Mouse (Mus musculus) heart, embryonic 10.5 days (tissue): ENCODE data around the gene Cox7b. TPM values are rescaled to one million over a fixed set of nuclear protein-coding genes. Genes with fewer than 3 reads are reported as not detected.
"Not testable (repeated sequence)": the region's sequence is repeated elsewhere in the genome, so short reads cannot be mapped to it uniquely, and the experiment has no call there.

ENCODE experiments used
- DNase-seq: peaks from one replicate; pipeline ENCODE4 v3.0.0-alpha.2; 2017; ENCODE audit warnings: low spot score
- H3K27ac ChIP-seq: fragments of 300-500 bp; sonication (generic); 2 replicates; pipeline ENCODE4 v1.5.1; 2016; ENCODE audit warnings: mild to moderate bottlenecking
- H3K27me3 ChIP-seq: fragments of 300-500 bp; sonication (generic); 2 replicates; pipeline ENCODE4 v1.6.1; 2016; ENCODE audit warnings: mild to moderate bottlenecking; ENCODE audit not compliant: poor library complexity, insufficient read depth, severe bottlenecking
- H3K36me3 ChIP-seq: fragments of 300-500 bp; sonication (generic); 2 replicates; pipeline ENCODE4 v1.6.1; 2016; ENCODE audit warnings: mild to moderate bottlenecking, moderate library complexity
- H3K4me1 ChIP-seq: fragments of 300-500 bp; sonication (generic); 2 replicates; pipeline ENCODE4 v1.6.1; 2016; ENCODE audit warnings: mild to moderate bottlenecking
- H3K4me3 ChIP-seq: fragments of 300-500 bp; sonication (generic); 2 replicates; pipeline ENCODE4 v1.5.1; 2016; ENCODE audit warnings: mild to moderate bottlenecking, moderate library complexity
- H3K9me3 ChIP-seq: fragments of 300-500 bp; sonication (generic); 2 replicates; pipeline ENCODE4 v1.6.1; 2016; ENCODE audit warnings: mild to moderate bottlenecking, moderate library complexity
- WGBS: fragments of 180-500 bp; shearing (Covaris S2); methylation state at CpG from one replicate; pipeline ENCODE4 v1.1.7; 2016; 5-methylcytosine and 5-hydroxymethylcytosine counted together
- polyA plus RNA-seq: library from polyadenylated mRNA; unstranded; fragments of >200 nt; fragmentation: Nextera tagmentation; extraction: Ambion mirVana; gene quantifications from 2 replicates; pipeline ENCODE4 v1.2.1, GENCODE M21; 2016

The Cox7b gene
- 583 and 682 TPM in 2 replicates for polyA plus RNA-seq

DNA sequence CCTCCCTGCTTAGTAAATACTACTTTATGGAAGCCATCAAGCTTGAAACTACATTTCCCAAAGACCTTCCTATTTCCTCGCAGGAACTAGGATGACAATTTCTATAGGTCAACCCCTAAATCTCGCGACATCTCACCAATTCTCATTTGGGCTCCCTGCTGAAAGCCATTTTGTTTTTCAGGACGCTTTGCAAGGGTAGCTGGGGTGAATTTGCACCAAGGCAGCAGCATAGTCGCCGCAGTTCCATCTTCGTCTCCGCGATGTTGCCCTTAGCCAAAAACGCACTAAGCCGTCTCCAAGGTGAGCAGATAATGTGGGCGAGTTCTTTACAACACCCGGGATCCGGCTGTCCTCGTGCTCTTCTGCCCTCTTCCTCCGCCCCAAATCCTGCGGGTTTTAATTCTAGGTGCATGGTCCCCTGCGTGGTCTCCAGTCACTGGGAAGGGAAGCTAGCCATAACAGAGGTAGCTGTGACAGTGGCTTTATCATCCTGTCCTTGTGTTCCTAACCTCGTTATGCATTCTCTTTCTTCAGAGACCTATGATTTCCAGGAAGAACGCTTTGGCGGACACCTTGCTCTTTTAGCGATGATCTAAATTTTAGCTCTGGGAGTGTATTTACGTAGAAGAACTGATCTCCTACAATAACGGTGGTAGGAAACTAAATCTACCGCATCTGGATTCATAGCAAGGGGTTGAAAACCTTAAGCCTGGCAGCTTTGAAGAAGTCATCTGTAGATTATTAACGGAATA lies at the start of gene Cox7b:
Cox7b (plus strand) TSS at position 130 of the 752 bp plus-strand sequence.
- 14% methylated on average over 26 of the region's 26 CpGs for WGBS
- Histone ChIP-seq H3K9me3 (no peaks in the 10 kb centered on the region), H3K4me3 (peak within 1 kb of the TSS; percentile 67), H3K4me1 (no peaks in the 10 kb centered on the region), H3K36me3 (peaks cover 19% of the 10 kb centered on the region; the same call in 1 of the 2 replicates), H3K27ac (peak within 1 kb of the TSS; percentile 85), H3K27me3 (no peaks in the 10 kb centered on the region; the same call in 1 of the 2 replicates)
- peak; percentile 87 for DNase-seq

DNA sequence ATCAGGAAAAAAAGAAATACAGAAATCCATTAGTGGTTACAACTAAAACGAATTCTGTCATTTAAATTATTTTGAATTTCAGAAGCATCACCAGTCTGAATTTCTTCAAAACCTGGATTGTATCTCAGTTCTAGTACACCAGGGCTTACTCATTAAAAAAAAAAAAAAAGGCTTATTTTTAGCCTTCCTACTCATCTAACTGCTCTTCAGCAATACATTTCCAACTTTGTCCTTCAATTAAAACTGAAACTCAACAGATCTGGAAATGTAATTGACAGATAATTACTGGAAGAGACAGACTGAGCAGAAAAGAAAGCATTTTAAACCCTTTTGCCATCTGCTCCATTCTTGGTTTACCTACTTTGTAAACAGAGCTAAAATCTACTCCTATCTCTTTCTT lies 13.9 kb upstream of the Cox7b start:
- H3K4me1 ChIP-seq, result no peaks in the 10 kb centered on the region
- H3K27ac ChIP-seq, result no peak overlapping the region
- DNase-seq, result no peak
- H3K36me3 ChIP-seq, result peaks cover 15% of the 10 kb centered on the region; the same call in 1 of the 2 replicates
- no peaks in the 10 kb centered on the region for H3K9me3 ChIP-seq
- no peak overlapping the region for H3K4me3 ChIP-seq
- WGBS, result 55% methylated on average over 1 of the region's 1 CpGs
- no peaks in the 10 kb centered on the region for H3K27me3 ChIP-seq

GRCm38 (mm10) chrX:106010762-106011161 lies 4.7 kb upstream of the Cox7b start:
- Histone ChIP-seq H3K36me3 (no peaks in the 10 kb centered on the region), H3K4me1 (no peaks in the 10 kb centered on the region), H3K9me3 (no peaks in the 10 kb centered on the region), H3K27ac (peak overlapping the region; percentile 86; the same call in 1 of the 2 replicates), H3K27me3 (no peaks in the 10 kb centered on the region; the same call in 1 of the 2 replicates), H3K4me3 (peak overlapping the region; percentile 67)
- no peak for DNase-seq
- 6% methylated on average over 3 of the region's 3 CpGs for WGBS

DNA sequence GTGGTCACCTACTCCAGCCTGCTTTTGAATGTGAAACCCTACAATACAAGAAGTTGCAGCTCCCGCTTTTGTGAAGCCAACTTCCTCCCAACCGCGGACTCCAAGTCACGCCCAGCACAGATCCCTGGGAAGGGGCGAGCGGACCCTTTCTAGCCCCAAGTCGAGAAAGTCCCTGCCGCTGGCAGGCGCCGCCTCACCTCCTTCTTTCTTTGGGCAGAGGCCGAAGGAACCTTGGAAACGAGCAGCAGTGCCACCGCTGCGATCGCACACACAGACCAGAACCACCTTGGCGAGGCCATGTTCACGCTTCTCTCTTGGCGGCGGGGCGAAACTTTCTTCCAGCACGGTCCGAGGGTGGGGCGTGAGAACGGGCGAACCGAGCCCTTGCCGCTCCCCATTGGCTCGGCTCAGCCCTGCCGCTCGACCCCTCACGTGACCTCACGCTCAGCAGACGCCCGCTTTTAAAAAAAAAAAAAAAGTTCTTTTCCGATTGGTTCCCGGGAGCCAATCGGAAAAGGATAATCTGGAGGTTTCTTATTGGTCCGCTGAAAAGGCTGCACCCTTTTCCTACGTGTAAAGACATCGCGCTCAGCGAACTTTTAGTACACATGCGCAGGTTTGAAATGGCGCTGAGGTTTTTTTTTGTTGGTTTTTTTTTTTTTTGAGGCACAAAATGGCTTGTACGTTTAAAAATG lies 3.9 kb upstream of the Cox7b start, which contains the start of gene Magt1:
Magt1 (minus strand) TSS at position 442 of the 695 bp plus-strand sequence.
- Histone ChIP-seq H3K27me3 (no peaks in the 10 kb centered on the region; the same call in 1 of the 2 replicates), H3K4me3 (peak within 1 kb of the TSS; percentile 67), H3K36me3 (no peaks in the 10 kb centered on the region), H3K9me3 (no peaks in the 10 kb centered on the region), H3K27ac (peak within 1 kb of the TSS; percentile 86), H3K4me1 (no peaks in the 10 kb centered on the region)
- 12% methylated on average over 45 of the region's 45 CpGs for WGBS
- DNase-seq, result peak; percentile 95

DNA sequence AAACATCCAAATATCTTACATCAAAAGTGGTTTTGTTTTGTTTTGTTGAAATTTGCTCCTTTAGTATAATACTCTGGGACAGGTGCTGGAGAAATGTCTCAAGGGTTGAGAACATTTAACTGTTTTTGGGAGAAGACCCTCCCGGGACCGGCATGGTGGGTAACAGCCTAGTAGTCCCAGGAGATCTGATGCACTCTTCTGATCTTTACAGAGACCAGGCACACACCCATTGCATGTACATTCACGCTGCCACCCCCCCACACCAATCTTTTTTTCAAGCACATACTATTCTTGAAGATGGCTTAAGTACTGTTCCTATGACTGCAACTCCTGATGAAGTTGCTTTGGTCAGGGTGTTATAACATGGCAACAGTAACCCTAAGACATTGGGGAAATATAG lies 2.9 kb upstream of the Cox7b start:
- DNase-seq, result no peak
- 70% methylated on average over 3 of the region's 3 CpGs for WGBS
- peak overlapping the region; percentile 84 for H3K27ac ChIP-seq
- no peaks in the 10 kb centered on the region for H3K9me3 ChIP-seq
- H3K36me3 ChIP-seq, result peaks cover 2% of the 10 kb centered on the region; the same call in 1 of the 2 replicates
- peak overlapping the region; percentile 44; the same call in 1 of the 2 replicates for H3K4me3 ChIP-seq
- H3K4me1 ChIP-seq, result no peaks in the 10 kb centered on the region
- H3K27me3 ChIP-seq, result no peaks in the 10 kb centered on the region; the same call in 1 of the 2 replicates

DNA sequence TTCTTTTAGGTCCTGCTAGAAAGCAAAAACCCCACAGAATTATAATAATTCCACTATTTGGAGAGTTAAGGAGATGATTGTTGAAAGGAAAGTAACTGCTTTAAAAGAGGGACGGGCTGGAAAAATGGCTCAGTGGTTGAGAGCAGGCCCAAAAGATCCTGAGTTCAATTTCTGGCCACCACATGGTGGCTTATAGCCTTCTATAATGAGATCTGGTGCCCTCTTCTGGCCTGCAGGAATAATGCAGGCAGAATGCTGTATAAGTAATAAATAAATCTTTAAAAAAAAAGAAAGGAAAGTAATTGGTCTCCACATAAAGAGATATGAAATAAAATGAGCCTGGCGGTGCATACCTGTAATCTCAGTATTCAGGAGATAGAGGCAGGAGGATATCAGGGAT lies 2.3 kb upstream of the Cox7b start:
- Histone ChIP-seq H3K9me3 (no peaks in the 10 kb centered on the region), H3K4me1 (no peaks in the 10 kb centered on the region), H3K36me3 (peaks cover 4% of the 10 kb centered on the region; the same call in 1 of the 2 replicates), H3K4me3 (no peak overlapping the region), H3K27ac (no peak overlapping the region), H3K27me3 (no peaks in the 10 kb centered on the region; the same call in 1 of the 2 replicates)
- WGBS, result 28% methylated on average over 2 of the region's 2 CpGs
- DNase-seq, result no peak

DNA sequence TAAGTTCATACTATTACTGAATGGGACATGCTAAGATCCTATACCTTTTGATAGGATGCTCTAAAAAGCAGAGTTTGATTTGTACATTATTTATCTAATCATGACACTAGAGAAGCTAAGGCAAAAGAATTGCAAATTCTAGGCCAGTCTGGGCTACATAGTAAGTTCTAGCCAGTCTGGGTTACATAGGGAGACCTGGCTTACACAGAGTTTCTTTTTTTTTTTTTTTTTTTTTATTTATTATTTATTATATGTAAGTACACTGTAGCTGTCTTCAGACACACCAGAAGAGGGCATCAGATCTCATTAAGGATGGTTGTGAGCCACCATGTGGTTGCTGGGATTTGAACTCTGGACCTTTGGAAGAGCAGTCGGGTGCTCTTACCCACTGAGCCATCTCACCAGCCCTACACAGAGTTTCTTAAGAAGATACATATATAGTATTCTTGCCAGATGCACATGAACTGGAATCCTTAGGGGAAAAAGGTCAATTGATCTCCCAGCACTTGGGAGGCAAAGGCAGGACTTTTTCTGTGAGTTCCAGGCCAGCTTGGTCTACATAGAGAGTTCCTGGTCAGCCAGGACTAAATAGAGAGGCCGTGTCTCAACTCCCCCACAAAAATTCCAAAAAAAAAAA lies 641 bp upstream of the Cox7b start:
- Histone ChIP-seq H3K36me3 (peaks cover 12% of the 10 kb centered on the region; the same call in 1 of the 2 replicates), H3K27ac (peak overlapping the region; percentile 85; the same call in 1 of the 2 replicates)
- not testable (repeated sequence) for H3K9me3 ChIP-seq, DNase-seq, H3K27me3 ChIP-seq, H3K4me3 ChIP-seq, H3K4me1 ChIP-seq
- 59% methylated on average over 2 of the region's 2 CpGs for WGBS

GRCm38 (mm10) chrX:106017102-106017501 lies 1.6 kb downstream of the Cox7b start:
- Histone ChIP-seq H3K4me1 (no peaks in the 10 kb centered on the region), H3K27ac (no peak overlapping the region), H3K36me3 (peaks cover 33% of the 10 kb centered on the region), H3K27me3 (no peaks in the 10 kb centered on the region), H3K4me3 (peak overlapping the region; percentile 67), H3K9me3 (no peaks in the 10 kb centered on the region)
- WGBS, result 79% methylated on average over 3 of the region's 3 CpGs
- DNase-seq, result no peak

GRCm38 (mm10) chrX:106017516-106017915 lies 2.0 kb downstream of the Cox7b start:
- DNase-seq, result no peak
- peaks cover 34% of the 10 kb centered on the region for H3K36me3 ChIP-seq

GRCm38 (mm10) chrX:106026418-106027342 lies 11.2 kb downstream of the Cox7b start, which contains the start of gene Atp7a:
Gene Atp7a, plus strand, starts transcription at chrX:106027276.
- H3K27me3 ChIP-seq, result no peaks in the 10 kb centered on the region
- 12% methylated on average over 35 of the region's 36 CpGs for WGBS

More at GRCm38 (mm10) chrX:106017516-106017915, 2.0 kb downstream of the Cox7b start:
- Histone ChIP-seq H3K9me3 (no peaks in the 10 kb centered on the region), H3K27ac (no peak overlapping the region), H3K27me3 (no peaks in the 10 kb centered on the region), H3K4me3 (peak overlapping the region; percentile 67), H3K4me1 (no peaks in the 10 kb centered on the region)
- 88% methylated on average over 4 of the region's 4 CpGs for WGBS

DNA sequence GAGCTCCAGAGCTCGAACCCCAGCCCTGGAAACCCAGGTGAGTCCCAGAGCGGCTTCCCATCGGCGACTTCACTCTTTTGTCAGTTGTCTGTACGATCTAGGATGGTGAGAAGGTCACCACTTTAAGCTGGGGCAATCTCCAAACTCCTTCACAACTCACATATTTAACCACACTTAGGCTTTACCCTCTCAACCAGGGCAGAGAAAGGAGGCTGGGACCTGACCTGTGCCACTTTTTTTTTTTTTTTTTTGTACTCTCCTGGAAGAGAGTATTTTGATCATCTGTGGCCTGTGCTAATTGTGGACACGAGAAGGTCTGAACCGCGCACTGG lies 11.8 kb downstream of the Cox7b start:
- Histone ChIP-seq H3K4me1 (no peaks in the 10 kb centered on the region), H3K36me3 (0 out of 2 replicates have a peak, but pooled peaks cover 5% of the 10 kb centered on the region), H3K27me3 (no peaks in the 10 kb centered on the region), H3K9me3 (no peaks in the 10 kb centered on the region), H3K27ac (peak overlapping the region; percentile 83), H3K4me3 (peak overlapping the region; percentile 61)
- DNase-seq, result no peak
- 22% methylated on average over 8 of the region's 8 CpGs for WGBS

More at GRCm38 (mm10) chrX:106026418-106027342, 11.2 kb downstream of the Cox7b start, which contains the start of gene Atp7a:
- Histone ChIP-seq H3K4me1 (no peaks in the 10 kb centered on the region), H3K4me3 (peak within 1 kb of the TSS; percentile 61), H3K36me3 (peaks cover 11% of the 10 kb centered on the region), H3K27ac (peak within 1 kb of the TSS; percentile 83), H3K9me3 (no peaks in the 10 kb centered on the region)
- peak; percentile 96 for DNase-seq

DNA sequence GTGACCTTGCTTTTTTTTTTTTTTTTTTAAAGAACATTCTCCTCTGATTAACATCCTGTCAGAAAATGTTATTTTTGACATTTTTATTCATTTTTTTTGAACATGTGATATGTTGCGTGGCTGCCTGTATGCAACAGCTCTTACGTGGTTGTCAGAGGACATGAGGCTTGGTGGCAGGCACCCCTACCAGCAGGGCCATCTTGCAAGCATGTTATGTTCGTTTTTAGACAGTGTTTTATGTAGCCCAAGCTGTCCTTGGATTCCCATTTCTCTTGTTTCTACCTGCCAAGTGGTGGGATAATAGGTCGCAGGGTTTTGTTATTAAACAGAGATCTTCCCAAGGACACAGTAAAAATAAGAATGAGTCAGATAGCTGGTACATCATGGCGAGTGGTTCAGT lies 14.7 kb downstream of the Cox7b start:
- no peak overlapping the region for H3K27ac ChIP-seq
- no peak overlapping the region for H3K4me3 ChIP-seq
- 74% methylated on average over 5 of the region's 5 CpGs for WGBS

More for the DNA sequence above, 14.7 kb downstream of the Cox7b start:
- DNase-seq, result no peak
- no peaks in the 10 kb centered on the region for H3K36me3 ChIP-seq
- H3K9me3 ChIP-seq, result no peaks in the 10 kb centered on the region
- H3K4me1 ChIP-seq, result no peaks in the 10 kb centered on the region
- H3K27me3 ChIP-seq, result no peaks in the 10 kb centered on the region
